Mouse (Mus musculus) MEL (cell line): ENCODE data around the gene Rcn1.
A peak's percentile ranks its signal among the peaks of the same experiment; 100 is the strongest.

ENCODE experiments used
- CTCF ChIP-seq, 3 experiments: IDR thresholded peaks in 2 of 3; conservative IDR thresholded peaks in 1 of 3; 2 replicates each; pipeline ENCODE4 v1.5.1; 2011 to 2012; ENCODE audit warnings: low read length in 3 of 3, low read depth in 2 of 3, mild to moderate bottlenecking in 2 of 3, improper control_type of control experiment in 1 of 3, inconsistent platforms in 1 of 3, mixed read lengths in 1 of 3, moderate library complexity in 1 of 3; ENCODE audit not compliant: control insufficient read depth in 1 of 3, insufficient read depth in 1 of 3, poor library complexity in 1 of 3, severe bottlenecking in 1 of 3
- E2F4 ChIP-seq: IDR thresholded peaks from 2 replicates; pipeline ENCODE4 v1.6.1; 2011; ENCODE audit warnings: low read depth, low read length, improper control_type of control experiment, borderline replicate concordance
- EP300 ChIP-seq, 2 experiments: IDR thresholded peaks; 2 replicates each; pipeline ENCODE4 v1.6.1; 2011; ENCODE audit warnings: improper control_type of control experiment in 2 of 2, low read length in 2 of 2, low read depth in 1 of 2, mild to moderate bottlenecking in 1 of 2
- ETS1 ChIP-seq: IDR thresholded peaks from 2 replicates; pipeline ENCODE4 v1.6.1; 2012; ENCODE audit warnings: low read depth, mild to moderate bottlenecking, inconsistent platforms, low read length, improper control_type of control experiment, moderate library complexity
- GATA1 ChIP-seq: IDR thresholded peaks from 2 replicates; pipeline ENCODE4 v1.6.1; 2011; ENCODE audit warnings: low read depth, low read length, improper control_type of control experiment
- HCFC1 ChIP-seq: IDR thresholded peaks from 2 replicates; pipeline ENCODE4 v1.6.1; 2012; ENCODE audit warnings: low read depth, mild to moderate bottlenecking, inconsistent platforms, low read length, improper control_type of control experiment, moderate library complexity
- MYB ChIP-seq: IDR thresholded peaks from 2 replicates; pipeline ENCODE4 v1.6.1; 2011; ENCODE audit warnings: mild to moderate bottlenecking, low read depth, low read length, improper control_type of control experiment
- MYC ChIP-seq: IDR thresholded peaks from 2 replicates; pipeline ENCODE4 v1.6.1; 2011; ENCODE audit warnings: low read depth, mild to moderate bottlenecking, low read length, improper control_type of control experiment, moderate library complexity
- NRF1 ChIP-seq: IDR thresholded peaks from 2 replicates; pipeline ENCODE4 v1.6.1; 2014; ENCODE audit warnings: low read depth, mild to moderate bottlenecking, inconsistent platforms, low read length, improper control_type of control experiment, moderate library complexity; ENCODE audit not compliant: poor library complexity, insufficient read depth, severe bottlenecking
- POLR2A ChIP-seq, 2 experiments: IDR thresholded peaks; 2 replicates each; pipeline ENCODE4 v1.6.1; 2011 to 2012; ENCODE audit warnings: low read length in 2 of 2, mild to moderate bottlenecking in 2 of 2, control low read depth in 1 of 2, improper control_type of control experiment in 1 of 2, low read depth in 1 of 2, moderate library complexity in 1 of 2; ENCODE audit not compliant: control insufficient read depth in 1 of 2, insufficient read depth in 1 of 2, poor library complexity in 1 of 2
- TAL1 ChIP-seq: IDR thresholded peaks from 2 replicates; pipeline ENCODE4 v1.6.1; 2012; ENCODE audit warnings: mild to moderate bottlenecking, inconsistent platforms, low read length, moderate library complexity, mixed read lengths
- UBTF ChIP-seq: IDR thresholded peaks from 2 replicates; pipeline ENCODE4 v1.6.1; 2012; ENCODE audit warnings: low read depth, mild to moderate bottlenecking, inconsistent platforms, low read length, improper control_type of control experiment, moderate library complexity, borderline replicate concordance; ENCODE audit not compliant: insufficient read depth
- ZMIZ1 ChIP-seq: IDR thresholded peaks from 2 replicates; pipeline ENCODE4 v1.6.1; 2012; ENCODE audit warnings: low read depth, mild to moderate bottlenecking, inconsistent platforms, low read length, improper control_type of control experiment, moderate library complexity
- ZNF384 ChIP-seq: IDR thresholded peaks from 2 replicates; pipeline ENCODE4 v1.6.1; 2012; ENCODE audit warnings: low read depth, mild to moderate bottlenecking, inconsistent platforms, low read length, improper control_type of control experiment

GRCm38 (mm10) chr2:105380757-105381319 is 18.3 kb downstream of the Rcn1 start:
- TF ChIP-seq GATA1 (no peak), CTCF (IDR thresholded peaks at IDR 0.05 in 2 of 3, conservative IDR thresholded peaks at IDR 0.05 in 1 of 3; ENCODE audit: control insufficient read depth in 1 of 3, insufficient read depth in 1 of 3, low read depth in 2 of 3, low read length in 3 of 3, poor library complexity in 1 of 3, severe bottlenecking in 1 of 3) (no peak), EP300 (IDR thresholded peaks at IDR 0.05; ENCODE audit: low read depth in 1 of 2, low read length in 2 of 2) (0 out of 4 replicates have a peak, but pooled peaks of 1 of the 2 experiments have one; percentile 6), ZNF384 (no peak), MYB (no peak), UBTF (no peak), ZMIZ1 (no peak), POLR2A (IDR thresholded peaks at IDR 0.05; ENCODE audit: control insufficient read depth in 1 of 2, insufficient read depth in 1 of 2, low read depth in 1 of 2, low read length in 2 of 2, poor library complexity in 1 of 2) (no peak), TAL1 (no peak), ETS1 (0 out of 2 replicates have a peak, but pooled peaks have one; percentile 9), MYC (no peak), E2F4 (no peak), NRF1 (no peak), HCFC1 (no peak)
